Mouse (Mus musculus) lung, postnatal 0 days (tissue): ENCODE results near the gene Gemin5. TPM values are rescaled to one million over a fixed set of nuclear protein-coding genes. Genes with fewer than 3 reads are reported as not detected.

Source experiments
- ATAC-seq: fragments of 200-750 bp; cut with Nextera tagmentation; 2 replicates; pipeline ENCODE4 v1.8.0; 2017; ENCODE audit warnings: moderate library complexity
- DNase-seq: peaks from one replicate; pipeline ENCODE4 v3.0.0-alpha.2; 2016; ENCODE audit warnings: low spot score
- H3K27ac ChIP-seq: fragments of 300-500 bp; sonication (generic); 2 replicates; pipeline ENCODE4 v1.5.1; 2014; ENCODE audit warnings: antibody characterized with exemption, mild to moderate bottlenecking, low read length, mixed read lengths
- H3K27me3 ChIP-seq: fragments of 300-500 bp; sonication (generic); replicated peaks from 2 replicates; pipeline ENCODE4 v1.6.1; 2014; ENCODE audit warnings: low read length, mixed read lengths; ENCODE audit not compliant: insufficient read depth
- H3K36me3 ChIP-seq: fragments of 300-500 bp; sonication (generic); 2 replicates; pipeline ENCODE4 v1.6.1; 2014; ENCODE audit warnings: low read length, mixed read lengths; ENCODE audit not compliant: insufficient read depth
- H3K4me1 ChIP-seq: fragments of 300-500 bp; sonication (generic); 2 replicates; pipeline ENCODE4 v1.6.1; 2014; ENCODE audit warnings: antibody characterized with exemption, low read depth, low read length, mixed read lengths; ENCODE audit not compliant: insufficient read depth
- H3K4me2 ChIP-seq: fragments of 300-500 bp; sonication (generic); replicated peaks from 2 replicates; pipeline ENCODE4 v1.6.1; 2014; ENCODE audit warnings: low read depth, mild to moderate bottlenecking, low read length, moderate library complexity, mixed read lengths
- H3K4me3 ChIP-seq: fragments of 300-500 bp; sonication (generic); 2 replicates; pipeline ENCODE4 v1.5.1; 2014; ENCODE audit warnings: low read depth, low read length
- H3K9ac ChIP-seq: fragments of 300-500 bp; sonication (generic); replicated peaks from 2 replicates; pipeline ENCODE4 v1.6.1; 2014; ENCODE audit warnings: low read depth, mild to moderate bottlenecking
- H3K9me3 ChIP-seq: fragments of 300-500 bp; sonication (generic); 2 replicates; pipeline ENCODE4 v1.6.1; 2016; ENCODE audit warnings: low read length, mixed read lengths
- CTCF ChIP-seq: IDR thresholded peaks from 2 replicates; pipeline ENCODE4 v1.5.1; 2016; ENCODE audit warnings: antibody characterized with exemption, mild to moderate bottlenecking
- EP300 ChIP-seq: IDR thresholded peaks from 2 replicates; pipeline ENCODE4 v1.6.1; 2016; ENCODE audit warnings: antibody characterized with exemption, mild to moderate bottlenecking, control low read depth
- WGBS: fragments of 180-500 bp; shearing (Covaris S2); extraction: QIAGEN DNeasy Blood & Tissue Kit; methylation state at CpG from one replicate; pipeline ENCODE4 v1.1.7; 2014; 5-methylcytosine and 5-hydroxymethylcytosine counted together
- polyA plus RNA-seq: library from polyadenylated mRNA; unstranded; fragments of >200 nt; fragmentation: Nextera tagmentation; extraction: Ambion mirVana; gene quantifications from 2 replicates; pipeline ENCODE4 v1.2.1, GENCODE M21; 2015

The Gemin5 gene
- polyA plus RNA-seq, 1 experiment from 2014 or later: 4.3 TPM

DNA sequence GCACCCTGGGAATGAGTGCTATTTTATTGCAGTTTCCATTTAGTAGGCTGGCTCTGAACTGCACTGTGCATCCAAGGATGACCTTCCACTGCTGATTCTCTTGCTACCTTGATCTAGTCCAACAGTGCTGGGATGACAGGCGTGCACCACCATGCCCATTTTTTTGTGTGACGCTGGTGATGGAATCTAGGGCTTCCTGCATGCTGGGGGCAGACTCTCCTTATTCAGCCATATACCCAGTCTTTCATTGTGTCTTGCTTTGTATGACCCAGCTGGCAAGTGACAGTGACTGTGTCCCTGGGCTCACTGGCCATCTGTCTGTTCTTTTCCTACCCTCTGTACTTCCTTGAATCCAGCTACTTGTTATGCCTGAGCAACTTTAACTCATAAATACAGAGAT is 44.6 kb downstream of the Gemin5 start:
- TF ChIP-seq CTCF (no peak), EP300 (no peak)
- Histone ChIP-seq H3K9ac (no peak overlapping the region), H3K4me1 (no peaks in the 10 kb centered on the region), H3K9me3 (no peaks in the 10 kb centered on the region), H3K36me3 (peaks cover 29% of the 10 kb centered on the region), H3K27me3 (no peaks in the 10 kb centered on the region), H3K4me2 (no peak overlapping the region), H3K4me3 (no peak overlapping the region), H3K27ac (no peak overlapping the region)
- WGBS: 91% methylated on average over 2 of the region's 2 CpGs
- DNase-seq: no peak
- no peak for ATAC-seq

DNA sequence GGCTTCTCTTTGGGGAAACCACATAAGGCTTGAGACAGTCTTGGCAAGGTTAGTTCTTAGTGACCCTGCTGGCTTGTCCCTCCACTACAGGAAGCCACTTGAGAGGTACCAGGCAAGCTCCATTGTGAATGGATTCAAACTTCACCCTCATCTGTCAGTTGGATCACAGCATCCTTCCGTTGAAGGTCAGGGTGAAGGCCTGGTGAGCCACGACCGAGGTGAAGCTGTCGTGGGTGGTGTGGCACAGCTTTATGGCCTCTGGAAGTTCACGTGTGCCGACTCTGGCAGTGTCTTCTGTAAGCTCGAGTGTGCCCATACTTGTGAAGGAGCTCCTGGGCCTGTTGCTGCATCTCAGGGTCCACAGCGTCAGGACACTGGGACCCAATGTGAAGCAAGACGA is 47.0 kb downstream of the Gemin5 start:
- ATAC-seq: no peak
- 80% methylated on average over 9 of the region's 9 CpGs for WGBS

DNA sequence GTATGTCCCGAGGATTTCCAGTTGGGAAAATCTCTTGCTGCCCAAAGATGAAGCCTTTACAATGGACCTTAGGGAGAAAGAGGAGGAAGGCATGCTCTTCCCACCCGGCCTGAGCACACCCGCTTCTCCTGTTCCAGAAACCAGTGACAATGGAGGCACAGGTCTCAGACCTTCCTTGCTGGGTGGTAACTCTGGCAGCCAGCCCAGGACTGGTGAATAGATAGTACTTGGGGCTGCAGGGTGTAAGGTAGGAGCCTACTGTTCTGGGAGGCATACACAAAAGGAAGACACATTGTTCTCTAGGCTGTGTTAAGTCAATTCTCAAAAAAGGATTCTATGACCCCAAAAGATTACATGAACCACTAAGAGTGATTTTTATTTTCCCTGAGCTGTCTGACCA is 47.7 kb downstream of the Gemin5 start:
- Histone ChIP-seq H3K9me3 (no peaks in the 10 kb centered on the region), H3K36me3 (peaks cover 45% of the 10 kb centered on the region), H3K27me3 (no peaks in the 10 kb centered on the region), H3K4me3 (no peak overlapping the region), H3K9ac (no peak overlapping the region), H3K27ac (no peak overlapping the region), H3K4me1 (no peaks in the 10 kb centered on the region), H3K4me2 (no peak overlapping the region)
- 77% methylated on average over 3 of the region's 3 CpGs for WGBS
- no peak for DNase-seq
- no peak for ATAC-seq
- TF ChIP-seq EP300 (no peak), CTCF (no peak)

More for the DNA sequence above, 47.0 kb downstream of the Gemin5 start:
- H3K9ac ChIP-seq: no peak overlapping the region
- H3K4me3 ChIP-seq: no peak overlapping the region
- no peaks in the 10 kb centered on the region for H3K4me1 ChIP-seq
- peaks cover 39% of the 10 kb centered on the region for H3K36me3 ChIP-seq
- H3K9me3 ChIP-seq: no peaks in the 10 kb centered on the region
- H3K27ac ChIP-seq: no peak overlapping the region
- TF ChIP-seq CTCF (no peak), EP300 (no peak)
- H3K27me3 ChIP-seq: no peaks in the 10 kb centered on the region
- no peak overlapping the region for H3K4me2 ChIP-seq
- no peak for DNase-seq

DNA sequence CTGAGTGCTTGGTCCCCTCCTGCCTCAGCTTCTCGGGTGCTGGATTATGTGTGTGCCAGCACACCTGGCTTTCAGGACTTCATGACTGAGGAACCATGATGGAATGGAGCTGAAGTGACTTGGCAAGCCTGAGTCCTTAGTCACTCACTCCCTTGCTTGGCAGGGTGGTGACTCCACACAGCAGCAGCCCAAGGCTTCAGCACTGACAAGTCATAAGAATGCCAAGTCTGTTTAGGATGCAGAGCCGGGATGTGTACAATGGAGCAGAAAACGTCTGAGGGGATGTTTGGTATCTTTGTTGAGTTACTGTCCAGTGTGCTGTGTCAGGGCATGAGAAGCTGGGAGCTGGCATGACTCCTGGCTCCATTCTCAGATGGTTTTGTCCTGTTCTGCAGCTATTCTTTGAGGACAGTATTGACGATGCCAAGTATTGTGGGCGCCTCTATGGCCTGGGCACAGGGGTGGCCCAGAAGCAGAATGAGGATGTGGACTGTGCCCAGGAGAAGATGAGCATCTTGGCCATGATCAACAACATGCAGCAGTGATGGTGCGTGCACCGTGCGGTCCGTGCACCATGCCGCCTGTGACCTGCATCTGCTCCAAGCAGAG is 51.2 kb downstream of the Gemin5 start:
- no peak for DNase-seq
- H3K4me1 ChIP-seq: no peaks in the 10 kb centered on the region
- H3K27ac ChIP-seq: no peak overlapping the region
- 83% methylated on average over 10 of the region's 10 CpGs for WGBS
- peaks cover 65% of the 10 kb centered on the region for H3K36me3 ChIP-seq
- TF ChIP-seq CTCF (no peak), EP300 (no peak)
- H3K9ac ChIP-seq: no peak overlapping the region
- no peak for ATAC-seq
- no peaks in the 10 kb centered on the region for H3K27me3 ChIP-seq
- no peak overlapping the region for H3K4me2 ChIP-seq
- H3K4me3 ChIP-seq: no peak overlapping the region
- H3K9me3 ChIP-seq: no peaks in the 10 kb centered on the region

DNA sequence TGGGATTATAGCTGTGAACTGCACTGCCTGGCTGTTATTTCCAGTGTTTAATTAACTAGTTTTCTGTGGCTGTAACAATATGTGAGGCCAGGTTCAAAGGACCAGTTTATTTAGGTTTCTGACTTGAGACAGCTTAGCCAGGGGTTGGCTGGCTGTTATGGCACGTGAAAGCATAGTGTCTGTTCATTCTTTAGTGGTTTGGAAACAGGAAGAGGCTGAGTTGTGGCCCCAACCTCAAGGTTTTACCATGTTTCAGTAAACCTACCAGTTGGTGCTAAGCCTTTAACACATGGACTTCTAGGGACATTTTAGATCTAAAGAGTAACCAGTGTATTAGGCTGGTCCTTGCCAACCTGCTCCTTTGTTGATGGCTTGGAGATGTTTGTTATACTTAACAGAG is 51.8 kb downstream of the Gemin5 start:
- Histone ChIP-seq H3K4me2 (no peak overlapping the region), H3K27me3 (no peaks in the 10 kb centered on the region), H3K27ac (no peak overlapping the region), H3K4me1 (no peaks in the 10 kb centered on the region), H3K4me3 (no peak overlapping the region), H3K36me3 (peaks cover 59% of the 10 kb centered on the region), H3K9me3 (no peaks in the 10 kb centered on the region), H3K9ac (no peak overlapping the region)
- ATAC-seq (no peak), DNase-seq (no peak)
- no peak for TF ChIP-seq CTCF
- no peak for TF ChIP-seq EP300
- 78% methylated on average over 1 of the region's 1 CpGs for WGBS

DNA sequence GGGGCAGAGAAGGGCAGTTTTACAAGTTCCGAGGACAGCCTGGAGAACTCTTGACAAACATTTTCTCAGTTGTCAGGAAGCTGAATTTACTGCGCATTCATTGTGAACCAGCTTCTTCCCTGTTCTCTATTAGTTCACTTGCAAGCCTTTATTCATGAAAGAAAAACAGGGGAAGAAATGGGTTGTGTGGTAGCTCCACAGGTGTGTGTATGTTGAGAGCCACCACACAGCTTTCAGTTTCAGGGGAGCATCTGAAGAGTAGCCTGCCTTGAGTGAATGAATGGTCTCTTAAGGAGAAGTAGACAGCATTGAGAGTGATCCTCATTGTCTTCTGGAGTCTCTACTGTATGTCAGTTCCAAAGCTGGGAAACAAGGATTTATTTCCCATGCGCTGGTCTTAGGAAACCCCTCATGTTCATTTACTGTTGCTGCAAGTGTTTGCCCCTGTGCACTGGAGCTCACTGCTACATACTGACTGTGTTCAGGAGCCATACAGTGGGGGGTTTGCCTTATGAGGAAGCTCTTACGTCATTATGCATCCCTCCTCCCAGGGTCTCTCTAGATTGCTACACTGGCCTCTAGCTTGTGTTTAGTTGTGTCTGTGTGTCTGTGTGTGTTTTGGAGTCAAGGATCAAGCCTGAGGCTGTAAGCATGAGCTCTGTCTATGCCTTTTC is 60.5 kb downstream of the Gemin5 start:
- Histone ChIP-seq H3K27me3 (no peaks in the 10 kb centered on the region), H3K9me3 (no peaks in the 10 kb centered on the region), H3K9ac (no peak overlapping the region), H3K4me2 (no peak overlapping the region), H3K4me1 (peaks cover 3% of the 10 kb centered on the region; the same call in 1 of the 2 replicates), H3K27ac (no peak overlapping the region), H3K4me3 (no peak overlapping the region), H3K36me3 (peaks cover 8% of the 10 kb centered on the region; the same call in 1 of the 2 replicates)
- DNase-seq (no peak), ATAC-seq (no peak)
- WGBS: 74% methylated on average over 4 of the region's 4 CpGs
- no peak for TF ChIP-seq CTCF
- TF ChIP-seq EP300: no peak
